Mouse (Mus musculus) c-Kit-negative CD71-positive TER-119-positive erythroid progenitor cells, embryonic 14.5 days (primary cell): ENCODE measurements around the gene Gcnt2.
"Not testable (repeated sequence)": the region's sequence is repeated elsewhere in the genome, so short reads cannot be mapped to it uniquely, and the experiment has no call there.

ENCODE experiments used
- DNase-seq: peaks from one replicate; pipeline ENCODE4 v3.0.0-alpha.2; 2013; ENCODE audit warnings: low read depth, low spot score

Gcnt2 gene

GRCm38 (mm10) chr13:40943066-40943465 is 83.5 kb downstream of the Gcnt2 start:
- DNase-seq: no peak

GRCm38 (mm10) chr13:40943936-40944335 is 84.4 kb downstream of the Gcnt2 start:
- DNase-seq: no peak

- DNase-seq: no peak
These were observed 84.8 kb downstream of the Gcnt2 start for GRCm38 (mm10) chr13:40944346-40944745.

- DNase-seq: no peak
These were observed 87.0 kb downstream of the Gcnt2 start for GRCm38 (mm10) chr13:40946513-40946912.

GRCm38 (mm10) chr13:40947538-40948205 is 88.1 kb downstream of the Gcnt2 start:
- DNase-seq: no peak

GRCm38 (mm10) chr13:40951386-40951976 is 91.9 kb downstream of the Gcnt2 start:
- DNase-seq: no peak

- DNase-seq: no peak
These were observed 93.7 kb downstream of the Gcnt2 start for GRCm38 (mm10) chr13:40953231-40953630.

GRCm38 (mm10) chr13:40955773-40956172 is 96.2 kb downstream of the Gcnt2 start:
- DNase-seq: no peak

GRCm38 (mm10) chr13:40967609-40968008 is 108.1 kb downstream of the Gcnt2 start:
- DNase-seq: no peak

GRCm38 (mm10) chr13:40968564-40968963 is 109.0 kb downstream of the Gcnt2 start:
- DNase-seq: no peak

- no peak for DNase-seq
These were observed 110.3 kb downstream of the Gcnt2 start for GRCm38 (mm10) chr13:40969761-40970390.

GRCm38 (mm10) chr13:40971261-40971660 is 111.7 kb downstream of the Gcnt2 start:
- no peak for DNase-seq

GRCm38 (mm10) chr13:40971831-40972230 is 112.3 kb downstream of the Gcnt2 start:
- no peak for DNase-seq

GRCm38 (mm10) chr13:40972976-40973375 is 113.4 kb downstream of the Gcnt2 start:
- no peak for DNase-seq

- DNase-seq: no peak
These were observed 118.1 kb downstream of the Gcnt2 start for GRCm38 (mm10) chr13:40977609-40978008.

- DNase-seq: no peak
These were observed 119.1 kb downstream of the Gcnt2 start for GRCm38 (mm10) chr13:40978652-40979051.

- no peak for DNase-seq
These were observed 119.8 kb downstream of the Gcnt2 start for GRCm38 (mm10) chr13:40979321-40979720.

- no peak for DNase-seq
These were observed 123.2 kb downstream of the Gcnt2 start for GRCm38 (mm10) chr13:40982759-40983158.

GRCm38 (mm10) chr13:40986081-40986480 is 126.5 kb downstream of the Gcnt2 start:
- DNase-seq: no peak

- DNase-seq: not testable (repeated sequence)
These were observed 128.2 kb downstream of the Gcnt2 start for GRCm38 (mm10) chr13:40987608-40988303.

GRCm38 (mm10) chr13:40988418-40988817 is 128.9 kb downstream of the Gcnt2 start:
- DNase-seq: no peak

- DNase-seq: no peak
These were observed 135.1 kb downstream of the Gcnt2 start for GRCm38 (mm10) chr13:40994487-40995263.
